Mouse (Mus musculus): Measurements from ENCODE around the gene Cyp4f15.

DNA sequence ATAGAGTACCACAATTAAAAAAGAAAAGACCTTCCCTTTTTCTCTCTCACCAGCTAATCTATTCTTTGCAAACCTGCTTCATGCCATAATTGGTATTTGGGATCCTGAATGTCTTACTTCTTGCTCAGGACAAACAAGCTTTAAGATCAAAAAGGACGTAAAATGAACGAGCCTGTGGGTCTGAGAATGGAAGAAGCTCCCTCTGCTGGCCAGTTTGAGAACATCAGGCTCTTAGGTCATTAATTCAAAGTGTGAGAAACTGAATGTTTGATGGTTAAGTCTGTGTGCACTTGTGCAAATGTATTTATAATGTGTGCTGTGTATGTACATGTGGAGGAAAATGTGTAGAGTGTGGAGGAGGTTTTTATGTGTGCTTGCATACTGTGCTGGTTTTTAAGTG lies 5.0 kb upstream of the Cyp4f15 start:
- 0 out of 2 replicates have a peak, but pooled peaks have one; percentile 11 for TF ChIP-seq CTCF (IDR thresholded peaks at IDR 0.05; ENCODE audit: control insufficient read depth, insufficient read depth, low read length)
- TF ChIP-seq POLR2A (IDR thresholded peaks at IDR 0.05; ENCODE audit: borderline replicate concordance, control insufficient read depth, low read depth, low read length): no peak
